Mouse (Mus musculus) adrenal gland, adult (tissue): ENCODE data around the gene Flvcr2.
A peak's percentile ranks its signal among the peaks of the same experiment; 100 is the strongest.
"Not testable (repeated sequence)": the region's sequence is repeated elsewhere in the genome, so short reads cannot be mapped to it uniquely, and the experiment has no call there.

Experiments used
- DNase-seq, 2 experiments: peaks; one replicate each; pipeline ENCODE4 v3.0.0; 2022 to 2023; ENCODE audit warnings: low spot score in 1 of 2; ENCODE audit not compliant: inconsistent age in 2 of 2

Gene Flvcr2

DNA sequence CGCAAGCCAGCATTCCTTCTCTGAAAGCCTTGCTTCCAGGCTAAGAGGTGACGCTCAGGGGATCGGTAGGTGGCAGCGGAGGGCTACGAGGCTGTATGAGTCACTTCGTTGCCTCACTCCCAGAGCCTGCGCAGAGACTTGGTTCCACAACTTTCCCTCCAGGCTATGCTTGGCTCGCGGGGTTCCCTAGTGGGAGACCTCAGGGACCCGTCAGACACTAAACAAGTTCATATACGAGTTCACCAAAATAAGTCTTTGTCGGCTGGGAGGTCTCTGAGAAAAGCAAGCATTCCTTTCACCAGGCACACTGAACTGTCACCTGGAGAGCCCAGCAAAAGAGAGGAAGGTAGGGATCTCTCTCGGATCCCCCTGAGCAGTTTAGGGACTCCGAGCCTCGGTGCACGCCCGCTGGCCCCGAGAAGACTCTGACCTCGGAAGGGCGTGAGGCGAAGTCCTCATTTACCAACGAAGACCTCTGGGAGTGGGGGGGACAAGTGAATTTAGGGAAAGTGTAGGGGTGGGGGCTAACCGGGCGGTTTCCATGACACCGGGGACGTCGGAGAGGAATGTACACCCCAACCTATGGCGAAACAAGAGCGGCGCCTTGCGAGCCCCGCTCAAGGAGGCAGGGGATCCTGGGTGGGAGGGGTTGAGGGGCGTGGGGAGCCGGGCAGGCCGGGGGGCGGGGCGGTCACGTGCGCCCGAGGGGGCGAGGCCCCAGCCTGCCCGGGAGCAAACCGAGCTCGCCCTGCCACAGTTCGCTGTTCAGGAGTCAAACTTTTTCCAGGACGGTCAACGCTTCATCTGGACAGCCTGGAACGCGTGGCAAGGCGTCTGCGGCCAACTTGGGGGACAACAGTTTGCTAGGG, at the start of gene Flvcr2:
Gene Flvcr2 (plus strand): TSS at position 713 of the 869 bp plus-strand sequence.
- DNase-seq: peak; percentile 89 to 95

DNA sequence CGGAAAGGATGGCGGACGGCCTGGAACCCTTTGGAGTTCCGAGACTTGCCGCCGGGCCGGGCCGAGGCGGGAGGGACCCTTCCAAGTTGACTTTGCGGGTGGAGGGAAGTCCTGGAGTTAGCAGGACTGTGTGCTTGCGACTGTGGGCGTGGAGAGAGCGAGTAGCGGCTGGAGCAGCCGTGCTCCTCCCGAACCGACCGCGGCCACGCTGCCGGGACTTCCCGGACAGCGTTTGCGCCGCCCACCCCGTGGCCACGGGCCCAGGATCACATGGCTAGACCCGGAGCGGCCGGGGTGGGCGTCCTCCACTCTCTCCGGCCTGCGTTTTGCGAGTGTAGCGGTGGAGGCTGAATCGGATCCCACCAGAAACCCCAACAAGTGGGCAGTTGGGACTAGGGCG, 48.2 kb upstream of the Flvcr2 start:
- DNase-seq: not testable (repeated sequence)

DNA sequence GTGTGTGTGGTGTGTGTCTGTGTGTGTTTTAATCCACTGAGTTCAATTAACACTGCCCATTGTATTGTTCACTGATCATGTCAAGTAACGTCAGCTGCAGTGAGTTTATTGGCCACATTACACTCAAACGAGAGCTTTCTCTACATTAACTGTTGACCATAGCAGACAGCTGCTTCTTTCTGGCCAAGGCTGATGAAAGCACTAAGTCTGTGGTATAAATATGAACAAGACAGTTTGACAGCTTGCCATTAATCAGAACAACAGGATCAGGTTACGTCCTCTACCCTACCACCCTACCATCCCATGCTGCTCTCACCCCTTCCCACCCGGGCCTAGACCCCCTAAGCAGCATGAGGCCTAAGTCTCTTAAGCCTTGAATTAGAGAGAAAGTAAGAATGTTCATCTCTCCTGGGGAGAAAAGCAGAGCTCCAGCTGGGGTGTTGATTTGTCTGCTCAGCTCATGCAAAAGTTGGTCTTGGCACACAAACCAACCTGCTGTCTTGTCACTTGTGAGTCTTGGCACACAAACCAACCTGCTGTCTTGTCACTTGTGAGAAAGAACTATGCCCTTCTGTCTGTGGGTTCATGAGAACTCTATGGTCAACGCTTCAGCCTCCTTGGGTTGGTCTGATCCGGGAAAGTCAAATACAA, 46.0 kb upstream of the Flvcr2 start:
- DNase-seq: no peak

DNA sequence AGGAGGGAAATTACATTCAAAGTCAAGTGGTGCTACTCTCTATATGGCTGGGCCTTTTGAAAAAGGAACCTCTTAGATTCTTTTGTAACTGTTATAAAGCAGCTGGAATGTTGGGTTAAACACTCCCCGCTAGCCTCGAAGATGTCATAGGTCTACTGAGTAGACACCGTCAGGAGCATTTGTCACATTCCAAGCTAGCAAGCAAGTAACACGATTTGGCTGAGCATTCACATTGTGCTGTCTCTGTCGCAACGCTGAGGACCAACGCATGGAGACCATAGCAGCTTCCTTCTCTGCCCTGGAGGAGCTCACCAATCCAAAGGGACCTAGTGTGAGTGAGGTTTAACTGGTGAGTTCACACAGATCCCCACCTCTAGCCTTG, 45.5 kb upstream of the Flvcr2 start:
- peak in 1 of 2 experiments; percentile 17 for DNase-seq

DNA sequence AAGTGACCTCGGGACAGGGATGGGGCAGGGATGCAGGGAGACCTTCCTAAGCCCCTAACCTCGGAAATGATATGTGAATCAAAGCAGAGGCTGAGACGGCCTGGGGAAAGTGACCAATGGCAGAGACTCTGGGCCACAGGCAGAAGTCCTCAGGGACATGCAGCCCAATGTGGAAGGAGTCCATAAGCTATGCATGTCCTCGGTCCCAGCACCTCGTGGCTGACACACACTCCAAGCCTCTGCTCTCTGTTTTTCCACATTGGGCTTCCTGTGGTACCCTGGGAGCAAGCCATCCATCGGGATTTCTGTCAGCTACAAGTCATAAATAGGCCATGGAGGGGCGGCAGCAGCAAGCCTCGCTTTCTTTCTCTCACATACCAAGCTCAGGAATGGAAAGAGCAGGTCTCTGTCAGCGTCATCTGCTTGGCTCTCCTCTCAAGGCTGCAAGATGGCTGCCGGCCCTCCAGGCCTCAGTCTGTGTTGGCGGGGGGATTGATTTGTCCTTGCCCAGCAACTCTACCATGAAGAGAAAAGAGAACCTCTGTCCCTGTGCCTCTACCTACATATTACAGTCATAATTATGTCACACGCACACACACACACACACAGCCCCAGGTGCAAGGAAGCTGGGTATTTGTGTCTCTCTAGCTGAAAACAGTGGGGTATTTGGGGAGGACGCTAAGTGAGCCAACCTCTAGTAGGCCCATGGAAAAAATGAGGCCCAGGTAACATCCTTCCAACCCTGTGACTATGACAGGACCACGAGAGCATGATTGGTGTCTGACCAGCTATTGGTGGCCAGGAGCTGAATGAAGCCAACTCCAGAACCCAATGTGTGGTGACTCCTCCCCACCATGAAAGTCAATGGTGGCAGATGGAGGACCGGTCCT, 43.9 kb upstream of the Flvcr2 start:
- no peak for DNase-seq

DNA sequence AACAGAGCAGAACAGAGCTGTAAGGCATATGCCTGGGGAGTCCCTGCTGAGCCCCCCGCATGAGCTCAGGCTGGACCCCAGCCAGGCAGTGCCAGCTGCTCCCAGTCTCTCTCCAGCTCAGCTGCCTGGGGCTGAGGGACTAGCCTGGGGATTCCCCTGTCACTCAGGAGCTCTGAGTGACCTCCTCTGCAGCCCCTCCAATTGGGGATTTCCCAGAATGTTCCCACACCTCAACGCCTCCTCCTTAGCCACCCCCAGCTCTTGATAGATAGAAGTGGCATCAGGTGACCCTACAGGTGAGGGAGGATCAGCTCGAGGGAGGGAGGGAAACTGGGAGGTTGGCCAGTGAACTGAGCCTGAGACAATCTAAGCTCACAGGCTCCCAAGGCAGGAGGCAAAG, 42.8 kb upstream of the Flvcr2 start:
- no peak for DNase-seq

DNA sequence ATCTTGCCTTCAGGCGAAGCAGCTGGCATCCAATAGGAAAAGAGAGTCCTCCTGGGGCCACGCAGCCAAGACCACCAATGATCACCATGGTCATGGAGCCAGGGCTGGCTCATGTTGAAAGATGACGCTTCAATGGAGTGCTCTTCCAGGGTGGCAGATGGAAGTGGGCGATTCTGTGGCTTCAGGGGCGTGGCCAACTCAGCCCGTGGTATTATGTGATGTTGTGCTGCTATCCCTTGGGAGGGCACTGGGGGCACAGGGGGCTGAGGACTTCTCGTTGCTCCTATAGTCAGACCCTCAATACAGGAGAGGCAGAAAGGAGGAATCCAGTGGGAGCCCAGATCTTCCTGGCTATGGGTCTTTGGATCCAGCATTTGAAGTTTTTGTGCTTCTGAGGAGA, 41.8 kb upstream of the Flvcr2 start:
- no peak for DNase-seq

DNA sequence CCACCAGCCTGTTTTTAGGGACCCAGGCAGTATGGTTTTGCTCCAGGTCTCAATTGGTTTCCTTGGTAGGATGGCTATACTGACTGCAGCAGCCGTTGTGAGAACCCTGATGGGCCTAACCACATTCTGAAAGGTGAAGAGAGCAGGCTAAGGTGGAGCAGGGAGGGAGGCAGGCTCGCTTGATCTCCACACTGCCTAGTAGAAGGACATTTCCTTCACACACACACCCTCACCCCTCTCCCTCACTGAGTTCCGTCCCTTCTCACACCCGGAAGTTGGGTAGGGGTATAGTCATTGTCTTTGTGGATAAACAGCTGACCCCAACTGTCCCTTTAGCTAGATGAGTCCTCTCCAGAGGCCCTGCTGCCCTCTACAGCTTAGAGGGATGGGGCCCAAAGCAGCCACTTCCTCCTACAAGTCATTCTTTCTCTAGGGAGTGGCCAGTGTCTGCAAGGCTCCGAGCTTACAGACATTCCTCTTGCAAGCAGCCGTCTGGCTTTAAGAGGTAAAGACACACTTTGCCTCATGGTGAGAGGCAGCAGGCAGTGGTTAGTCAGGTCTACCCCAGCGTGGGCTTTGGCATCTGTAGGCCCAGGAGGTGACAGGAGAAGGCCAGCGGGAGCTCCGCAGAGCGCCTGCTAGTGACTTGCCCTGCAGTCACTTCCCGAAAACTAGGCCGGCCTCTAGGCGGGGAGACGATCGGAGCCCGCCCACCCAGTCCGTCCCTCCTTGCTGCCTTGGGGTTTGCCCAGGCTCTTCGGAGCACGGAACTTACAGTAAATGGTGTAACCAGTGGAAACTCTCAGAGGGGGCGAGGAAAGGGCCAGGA, 41.1 kb upstream of the Flvcr2 start:
- DNase-seq: peak; percentile 91 to 96

DNA sequence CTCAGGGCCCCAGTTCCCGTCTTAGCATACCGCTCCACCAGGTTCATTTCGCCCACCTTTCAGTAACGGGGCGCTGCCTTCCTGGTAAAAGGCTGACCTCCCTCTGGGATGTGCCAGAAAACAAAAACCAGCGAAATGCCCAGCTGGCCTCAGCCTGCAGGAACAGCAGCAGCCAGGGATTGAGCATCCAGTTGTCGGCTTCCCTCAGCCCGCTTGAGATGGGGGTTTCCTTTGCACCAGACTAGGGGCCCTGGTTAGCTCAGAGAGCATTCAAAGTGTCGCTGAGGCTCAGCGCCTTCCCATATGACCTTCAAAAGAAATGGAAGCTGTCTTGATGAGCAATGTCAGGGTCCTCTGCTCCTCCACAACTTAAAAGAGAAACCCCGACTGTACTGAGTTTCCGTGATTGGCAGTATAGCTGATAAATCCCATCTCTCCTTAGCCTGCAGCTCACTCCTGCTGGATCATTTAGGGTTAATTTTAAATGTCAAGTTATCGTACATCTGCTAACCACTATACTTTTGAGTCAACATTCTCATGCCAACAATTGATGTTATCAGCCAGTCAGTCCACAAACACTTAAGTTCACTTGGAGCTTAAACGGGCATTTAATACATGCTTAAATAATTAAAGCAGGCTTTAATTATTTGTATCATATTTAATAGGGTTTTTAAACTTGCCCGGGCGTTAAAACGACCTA, 40.4 kb upstream of the Flvcr2 start:
- no peak for DNase-seq

DNA sequence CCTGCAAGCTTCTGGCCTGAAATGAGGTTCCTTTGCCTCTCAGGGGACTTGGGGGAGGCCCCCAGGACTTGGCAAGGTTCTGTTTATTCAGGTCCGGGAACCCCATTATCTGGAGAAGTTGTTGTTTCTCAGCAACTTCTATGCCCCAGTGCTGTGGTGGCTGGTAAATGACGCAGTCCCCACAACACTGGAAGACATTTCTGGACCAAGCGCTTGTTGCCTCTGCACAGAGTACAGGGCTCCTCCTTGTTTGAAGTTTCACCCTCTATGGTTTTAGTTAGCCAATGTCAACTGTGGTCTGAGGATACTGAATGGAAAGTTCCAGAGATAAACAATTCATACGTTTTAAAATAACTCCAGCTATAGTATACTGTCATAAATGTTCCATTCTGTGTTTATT, 39.4 kb upstream of the Flvcr2 start:
- no peak for DNase-seq

DNA sequence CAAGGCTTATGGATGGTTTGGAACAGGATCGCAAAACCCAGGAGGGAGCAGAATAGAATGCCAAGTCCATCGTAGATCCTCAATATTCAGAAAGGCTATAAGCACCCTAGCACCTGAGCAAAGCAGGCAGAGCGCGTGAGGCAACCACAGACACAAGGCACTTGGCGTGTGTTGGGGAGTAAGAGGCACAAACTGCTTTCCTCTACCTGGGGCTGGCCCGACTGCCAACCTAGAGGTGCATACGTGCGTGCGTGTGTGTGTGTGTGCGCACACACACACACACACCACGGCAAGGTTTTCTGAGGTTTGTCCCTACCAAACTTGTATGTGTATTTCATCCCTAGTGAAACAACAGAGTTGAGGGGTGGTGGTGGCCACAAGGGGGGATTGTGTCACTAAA, 38.9 kb upstream of the Flvcr2 start:
- DNase-seq: no peak

DNA sequence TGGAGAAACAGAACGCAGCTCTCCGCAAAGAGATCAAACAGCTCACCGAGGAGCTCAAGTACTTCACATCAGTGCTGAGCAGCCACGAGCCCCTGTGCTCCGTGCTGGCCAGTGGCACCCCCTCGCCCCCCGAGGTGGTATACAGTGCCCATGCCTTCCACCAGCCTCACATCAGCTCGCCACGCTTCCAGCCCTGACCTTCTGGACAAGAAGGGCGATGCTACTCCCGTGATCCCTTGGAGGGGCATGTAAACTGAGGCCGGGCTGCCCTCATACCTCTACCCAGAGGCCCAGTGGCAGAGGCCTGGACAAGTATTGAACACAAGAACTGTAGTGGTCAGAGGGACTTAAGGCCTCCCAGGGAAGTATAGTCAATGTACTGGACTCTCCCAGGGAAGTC, 37.8 kb upstream of the Flvcr2 start:
- DNase-seq: no peak

DNA sequence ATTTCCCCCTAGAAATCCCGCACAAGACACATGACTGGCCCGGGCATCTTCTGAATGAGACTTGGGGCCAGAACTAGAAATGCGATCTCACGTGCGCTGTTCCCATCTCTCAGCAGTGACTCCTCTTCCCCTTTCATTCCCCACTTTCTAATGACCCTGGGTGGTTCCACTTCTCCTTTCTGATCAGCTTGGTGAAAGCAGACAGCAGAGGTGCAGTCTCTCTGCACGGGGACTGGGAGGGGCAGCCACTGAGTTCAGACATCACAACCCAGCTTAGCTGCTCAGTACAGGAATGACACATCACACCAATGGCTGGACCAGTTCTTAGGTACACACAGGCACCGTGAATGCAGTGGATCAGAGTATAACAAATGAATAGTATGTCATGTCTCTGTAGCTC, 35.6 kb upstream of the Flvcr2 start:
- DNase-seq: no peak

DNA sequence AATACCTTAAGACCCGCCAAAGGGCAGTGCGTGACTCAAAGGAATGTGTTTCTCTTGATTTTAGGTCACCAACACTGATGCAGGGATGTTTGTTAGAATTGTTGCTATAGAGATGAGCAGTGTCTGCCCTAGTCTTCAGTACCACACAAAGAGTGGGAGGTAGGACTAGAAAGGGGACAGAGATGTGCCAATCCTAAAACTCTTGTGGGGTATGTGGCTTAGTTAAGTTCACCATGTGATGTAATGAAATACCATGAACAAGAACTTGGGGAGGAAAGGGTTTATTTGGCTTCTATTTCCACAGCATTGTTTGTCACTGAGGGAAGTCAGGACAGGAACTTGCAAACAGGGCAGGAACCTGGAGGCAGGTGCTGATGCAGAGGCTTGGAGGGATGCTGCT, 33.8 kb upstream of the Flvcr2 start:
- no peak for DNase-seq

DNA sequence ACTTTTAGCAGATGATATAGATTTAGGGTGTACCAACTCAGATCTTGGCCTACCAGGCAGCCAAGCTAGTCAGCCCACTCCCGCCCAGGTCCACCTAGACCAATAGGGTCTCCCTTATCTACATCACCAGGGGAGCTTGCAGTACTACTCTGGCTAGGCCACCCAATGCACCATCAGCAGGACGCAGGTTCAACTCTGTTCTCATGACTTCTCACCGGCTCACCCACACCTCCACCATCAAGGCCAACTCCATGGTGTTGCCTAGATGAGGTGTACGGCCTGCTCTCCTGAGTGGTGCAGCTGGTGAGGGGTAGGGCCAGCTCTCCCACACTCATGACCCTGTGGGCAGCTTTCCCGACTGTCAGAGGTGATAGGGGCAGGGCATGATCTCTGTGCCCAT, 32.2 kb upstream of the Flvcr2 start:
- DNase-seq: no peak

DNA sequence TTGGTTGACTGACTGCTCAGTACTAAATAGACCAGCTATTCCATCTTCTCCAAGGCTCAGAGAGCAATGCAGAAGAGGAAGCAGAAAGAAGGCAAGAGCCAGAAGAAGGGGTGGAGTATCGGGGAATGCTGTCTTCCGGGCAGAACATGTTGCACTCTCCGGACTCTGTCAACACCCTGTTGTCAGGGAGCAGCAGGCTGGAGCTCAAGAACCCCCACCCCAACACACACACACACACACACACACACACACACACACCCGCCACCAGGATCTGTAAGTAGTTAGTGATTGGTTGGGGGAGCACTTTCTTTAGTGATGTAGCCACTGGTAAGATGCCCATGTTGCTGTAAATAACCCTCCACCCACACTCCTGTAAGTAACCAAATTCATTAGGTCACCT, 21.0 kb upstream of the Flvcr2 start:
- no peak for DNase-seq

DNA sequence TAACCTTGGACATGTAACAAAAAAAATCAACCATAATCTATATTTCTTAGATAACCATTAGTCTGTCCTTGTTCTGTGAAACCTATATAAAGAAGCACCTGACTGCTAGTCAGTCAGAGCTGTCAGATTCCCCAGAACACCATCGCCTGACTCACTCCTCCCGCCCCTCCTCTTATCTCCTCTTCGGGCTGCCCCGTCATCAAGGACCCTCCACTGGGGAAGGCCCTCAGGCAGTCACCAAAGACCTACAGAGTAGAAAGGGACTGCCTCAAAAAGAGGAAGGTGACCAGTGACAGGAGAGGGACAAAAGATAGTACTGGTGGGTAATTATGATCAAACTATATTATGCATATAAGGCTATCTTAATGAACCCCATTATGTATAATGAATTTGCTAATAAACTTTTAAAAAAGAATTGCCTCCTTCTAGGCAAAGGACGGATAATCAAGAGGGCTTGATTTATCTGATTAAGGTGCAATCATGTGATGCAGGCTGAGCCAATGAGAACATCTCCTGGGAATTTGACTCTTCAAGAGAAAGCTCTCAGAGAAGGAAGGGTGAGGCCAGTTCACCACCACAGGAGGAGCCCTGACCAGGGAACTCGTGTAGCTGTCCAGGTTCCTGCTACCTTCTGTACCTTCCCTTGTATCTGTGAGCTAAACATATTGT, 19.5 kb upstream of the Flvcr2 start:
- no peak for DNase-seq

DNA sequence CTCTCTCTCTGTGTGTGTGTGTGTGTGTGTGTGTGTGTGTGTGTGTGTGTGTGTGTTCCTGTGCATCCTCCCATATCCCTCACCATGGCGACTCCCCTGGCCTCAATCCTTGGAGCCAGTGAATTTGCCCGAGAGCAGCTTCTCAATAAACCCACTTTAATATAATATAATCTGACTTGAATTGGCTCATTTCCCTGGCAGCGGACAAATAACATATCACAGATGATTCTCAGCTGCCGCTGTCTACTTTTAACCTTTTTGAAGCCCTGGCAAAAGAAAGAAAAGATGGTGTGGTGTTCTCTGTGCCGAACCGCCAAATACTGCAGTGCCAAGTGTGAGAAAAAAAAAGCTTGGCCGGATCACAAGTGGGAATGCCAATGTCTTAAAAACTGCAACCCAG, 18.2 kb upstream of the Flvcr2 start:
- no peak for DNase-seq
